Mouse (Mus musculus) lung, embryonic 14.5 days (tissue): ENCODE results near the gene Colec11. TPM values are rescaled to one million over a fixed set of nuclear protein-coding genes. Genes with fewer than 3 reads are reported as not detected.

ENCODE experiments used
- ATAC-seq: fragments of 200-750 bp; cut with Nextera tagmentation; 2 replicates; pipeline ENCODE4 v1.8.0; 2017; ENCODE audit warnings: mild to moderate bottlenecking, moderate TSS enrichment, moderate library complexity; ENCODE audit not compliant: insufficient read depth
- DNase-seq: peaks from one replicate; pipeline ENCODE4 v3.0.0-alpha.2; 2015
- H3K27ac ChIP-seq: fragments of 300-500 bp; sonication (generic); 2 replicates; pipeline ENCODE4 v1.5.1; 2014; ENCODE audit warnings: low read depth, mild to moderate bottlenecking, moderate library complexity
- H3K27me3 ChIP-seq: fragments of 300-500 bp; sonication (generic); 2 replicates; pipeline ENCODE4 v1.6.1; 2014; ENCODE audit warnings: low read length, control low read depth; ENCODE audit not compliant: insufficient read depth
- H3K36me3 ChIP-seq: fragments of 300-500 bp; sonication (generic); 2 replicates; pipeline ENCODE4 v1.6.1; 2014; ENCODE audit warnings: control low read depth; ENCODE audit not compliant: insufficient read depth
- H3K4me1 ChIP-seq: fragments of 300-500 bp; sonication (generic); 2 replicates; pipeline ENCODE4 v1.6.1; 2014; ENCODE audit warnings: antibody characterized with exemption, control low read depth; ENCODE audit not compliant: insufficient read depth
- H3K4me2 ChIP-seq: fragments of 300-500 bp; sonication (generic); 2 replicates; pipeline ENCODE4 v1.6.1; 2014; ENCODE audit warnings: mild to moderate bottlenecking
- H3K4me3 ChIP-seq: fragments of 300-500 bp; sonication (generic); 2 replicates; pipeline ENCODE4 v1.5.1; 2014; ENCODE audit warnings: low read depth, low read length
- H3K9ac ChIP-seq: fragments of 300-500 bp; sonication (generic); 2 replicates; pipeline ENCODE4 v1.6.1; 2014
- H3K9me3 ChIP-seq: fragments of 300-500 bp; sonication (generic); 2 replicates; pipeline ENCODE4 v1.6.1; 2016; ENCODE audit warnings: low read depth, low read length, control low read depth
- CTCF ChIP-seq: IDR thresholded peaks from 2 replicates; pipeline ENCODE4 v1.5.1; 2016; ENCODE audit warnings: antibody characterized with exemption, low read depth
- WGBS: fragments of 180-500 bp; shearing (Covaris S2); extraction: QIAGEN DNeasy Blood & Tissue Kit; methylation state at CpG from one replicate; pipeline ENCODE4 v1.1.7; 2014; 5-methylcytosine and 5-hydroxymethylcytosine counted together
- polyA plus RNA-seq: library from polyadenylated mRNA; unstranded; fragments of >200 nt; fragmentation: Nextera tagmentation; extraction: Ambion mirVana; gene quantifications from 2 replicates; pipeline ENCODE4 v1.2.1, GENCODE M21; 2014

The Colec11 gene
- polyA plus RNA-seq = 2.6 and 3.4 TPM in 2 replicates

DNA sequence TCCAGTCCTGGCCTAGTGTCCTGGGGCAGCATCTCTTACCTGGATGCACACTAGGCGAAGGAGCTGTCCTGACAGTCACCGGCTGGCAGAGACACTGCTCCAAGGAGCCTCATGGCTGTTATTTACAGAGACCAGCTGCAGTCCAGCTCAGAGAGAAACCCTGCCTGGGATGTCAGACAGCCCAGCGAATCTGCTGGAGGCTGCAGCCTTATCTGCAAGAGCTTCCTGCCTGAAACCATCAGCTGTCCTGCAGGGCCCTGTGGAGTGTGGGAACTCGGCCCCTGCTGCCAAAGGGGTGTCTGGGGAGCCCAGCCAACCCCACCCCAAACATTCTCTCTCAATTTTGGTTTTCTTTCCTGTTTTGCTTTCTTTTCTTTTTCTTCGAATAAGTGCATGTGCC, at the start of gene Colec11:
Gene Colec11 (minus strand): TSS at position 183 of the 400 bp plus-strand sequence.
- Histone ChIP-seq H3K9me3 (no peaks in the 10 kb centered on the region), H3K9ac (no peak within 1 kb of the TSS), H3K4me2 (peak within 1 kb of the TSS; percentile 16; the same call in 1 of the 2 replicates), H3K27ac (peak within 1 kb of the TSS; percentile 58; the same call in 1 of the 2 replicates), H3K36me3 (peaks cover 3% of the 10 kb centered on the region; the same call in 1 of the 2 replicates), H3K4me1 (peaks cover 7% of the 10 kb centered on the region; the same call in 1 of the 2 replicates), H3K27me3 (no peaks in the 10 kb centered on the region), H3K4me3 (no peak within 1 kb of the TSS)
- ATAC-seq = peak; percentile 75
- peak; percentile 80 for DNase-seq
- WGBS = 14% methylated on average over 5 of the region's 5 CpGs
- no peak for TF ChIP-seq CTCF

DNA sequence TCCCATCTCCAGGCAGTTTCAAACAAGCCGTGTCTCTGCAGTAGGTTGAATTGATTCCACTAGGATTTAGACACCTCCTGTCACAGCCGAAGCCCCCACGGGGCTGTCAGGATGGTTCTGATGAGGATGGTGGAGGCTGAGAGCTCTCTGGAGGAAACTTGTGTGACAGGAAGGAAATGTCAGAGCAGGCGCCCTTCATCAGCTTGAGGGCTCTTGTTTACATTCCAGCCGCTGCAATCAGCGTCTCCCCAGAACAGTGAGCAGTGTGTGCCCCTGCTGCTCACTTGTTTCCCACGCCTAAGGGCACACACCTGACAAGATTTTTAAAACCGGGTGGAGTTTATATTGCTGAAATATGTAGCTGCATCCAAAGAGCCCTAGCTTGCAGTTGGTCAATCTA, 44.1 kb upstream of the Colec11 start:
- 5% methylated on average over 8 of the region's 8 CpGs for WGBS
- H3K36me3 ChIP-seq = no peaks in the 10 kb centered on the region
- H3K9ac ChIP-seq = no peak overlapping the region; the same call in 1 of the 2 replicates
- DNase-seq (peak; percentile 65), ATAC-seq (peak; percentile 67; the same call in 1 of the 2 replicates)
- no peak for TF ChIP-seq CTCF
- H3K4me1 ChIP-seq = peaks cover 9% of the 10 kb centered on the region; the same call in 1 of the 2 replicates
- H3K4me2 ChIP-seq = no peak overlapping the region; the same call in 1 of the 2 replicates
- no peak overlapping the region for H3K27ac ChIP-seq
- H3K27me3 ChIP-seq = no peaks in the 10 kb centered on the region
- no peaks in the 10 kb centered on the region for H3K9me3 ChIP-seq
- no peak overlapping the region for H3K4me3 ChIP-seq

DNA sequence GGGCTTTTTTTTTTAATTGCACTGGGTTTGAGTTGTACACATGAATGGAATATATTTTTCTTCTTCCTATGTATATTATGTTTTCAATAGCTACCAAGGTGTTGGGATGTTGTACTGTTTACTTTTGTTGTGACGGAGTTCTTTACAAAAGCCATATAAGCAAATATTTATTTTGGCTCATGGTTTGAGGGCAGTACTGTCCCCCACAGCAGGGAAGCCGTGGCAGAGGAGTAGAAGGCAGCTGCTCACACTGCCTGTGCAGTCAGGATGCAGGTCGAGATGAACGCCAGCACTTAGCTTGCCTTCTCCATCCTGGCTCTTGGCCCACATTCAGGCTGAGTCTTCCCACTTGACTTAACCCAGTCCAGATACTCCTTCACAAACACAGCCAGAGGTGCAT, 43.6 kb upstream of the Colec11 start:
- no peaks in the 10 kb centered on the region for H3K9me3 ChIP-seq
- ATAC-seq (peak; percentile 31; the same call in 1 of the 2 replicates), DNase-seq (no peak)
- H3K4me1 ChIP-seq = peaks cover 9% of the 10 kb centered on the region; the same call in 1 of the 2 replicates
- H3K27me3 ChIP-seq = no peaks in the 10 kb centered on the region
- H3K36me3 ChIP-seq = no peaks in the 10 kb centered on the region
- no peak overlapping the region for H3K4me3 ChIP-seq
- no peak overlapping the region for H3K27ac ChIP-seq
- no peak overlapping the region for H3K9ac ChIP-seq
- 27% methylated on average over 4 of the region's 4 CpGs for WGBS
- no peak for TF ChIP-seq CTCF
- no peak overlapping the region for H3K4me2 ChIP-seq

DNA sequence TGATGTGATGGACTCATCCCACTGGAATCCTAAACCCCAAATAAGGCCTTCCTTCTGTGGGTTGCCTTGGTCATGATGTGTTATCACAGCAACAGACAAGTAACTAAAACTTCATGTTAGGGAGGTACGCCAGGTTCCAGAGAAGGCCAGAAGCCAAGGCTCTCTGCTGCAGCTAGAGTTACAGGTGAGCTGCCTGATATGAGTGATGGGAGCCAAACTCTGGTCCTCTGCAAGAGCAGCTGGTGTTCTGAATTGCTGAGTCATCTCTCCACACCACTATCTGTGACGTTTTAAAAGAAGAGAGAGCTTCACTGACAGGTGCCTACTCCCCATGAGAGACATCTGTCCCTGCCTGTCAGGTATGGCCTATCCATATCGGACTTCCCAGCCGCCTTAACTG, 39.5 kb upstream of the Colec11 start:
- H3K36me3 ChIP-seq = peaks cover 31% of the 10 kb centered on the region
- DNase-seq = no peak
- H3K4me1 ChIP-seq = peaks cover 7% of the 10 kb centered on the region; the same call in 1 of the 2 replicates
- no peaks in the 10 kb centered on the region for H3K27me3 ChIP-seq
- H3K9me3 ChIP-seq = no peaks in the 10 kb centered on the region
- no peak overlapping the region for H3K4me3 ChIP-seq
- 83% methylated on average over 4 of the region's 4 CpGs for WGBS
- no peak overlapping the region for H3K4me2 ChIP-seq
- ATAC-seq = no peak
- H3K9ac ChIP-seq = no peak overlapping the region
- TF ChIP-seq CTCF = no peak
- no peak overlapping the region for H3K27ac ChIP-seq

DNA sequence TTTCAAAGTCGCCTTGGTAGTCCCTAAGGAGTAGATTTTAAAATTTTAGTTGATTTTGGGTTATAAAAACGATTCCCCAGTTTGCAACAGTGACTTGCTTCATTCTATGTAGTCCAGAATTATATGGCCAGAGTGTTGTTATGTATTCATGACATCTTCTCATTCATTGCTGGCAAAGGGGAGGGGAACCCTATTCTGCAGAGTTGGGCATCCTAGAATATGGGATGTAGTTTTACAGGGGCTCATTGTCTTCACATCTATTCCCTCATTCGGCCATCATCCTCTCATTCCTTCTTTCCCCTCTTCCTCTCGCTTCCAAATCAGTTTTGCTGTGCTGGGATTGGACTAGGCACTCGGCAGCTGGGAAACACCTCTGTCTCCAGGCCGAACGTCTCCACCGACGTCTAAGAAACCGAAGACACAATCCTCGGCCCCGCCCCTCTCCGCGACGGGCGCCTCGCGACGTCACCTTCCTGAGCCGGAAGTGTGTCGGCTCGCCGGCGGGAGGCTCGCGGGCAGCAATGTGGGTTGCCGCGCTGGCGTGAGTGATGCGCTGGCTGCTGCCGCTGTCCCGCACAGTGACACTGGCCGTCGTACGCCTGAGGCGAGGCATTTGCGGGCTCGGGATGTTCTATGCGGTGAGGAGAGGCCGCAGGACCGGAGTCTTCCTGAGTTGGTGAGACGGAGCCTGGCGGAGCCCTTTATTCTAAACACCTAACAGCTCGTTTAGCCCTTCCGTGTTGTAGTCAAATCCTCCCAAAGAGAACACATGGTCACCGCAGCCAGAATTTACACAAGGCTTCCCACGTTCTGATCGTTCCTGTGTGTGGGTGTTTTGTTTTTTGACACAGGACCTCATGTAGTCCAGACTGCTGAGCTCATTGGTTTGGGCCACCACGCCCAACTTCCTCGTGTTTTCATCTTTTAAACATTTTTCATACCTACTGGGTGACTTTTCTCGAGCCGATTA, 26.2 kb upstream of the Colec11 start, which contains the start of gene Rnaseh1:
Gene Rnaseh1 (plus strand): TSS at position 462 of the 970 bp plus-strand sequence.
- no peaks in the 10 kb centered on the region for H3K9me3 ChIP-seq
- DNase-seq = peak; percentile 96
- H3K4me3 ChIP-seq = peak within 1 kb of the TSS; percentile 85
- no peak for TF ChIP-seq CTCF
- peak within 1 kb of the TSS; percentile 63 for H3K27ac ChIP-seq
- H3K36me3 ChIP-seq = peaks cover 12% of the 10 kb centered on the region
- peak within 1 kb of the TSS; percentile 85 for H3K4me2 ChIP-seq
- 0 out of 2 replicates have a peak, but pooled peaks cover 5% of the 10 kb centered on the region for H3K4me1 ChIP-seq
- WGBS = 2% methylated on average over 51 of the region's 52 CpGs
- peak within 1 kb of the TSS; percentile 73 for H3K9ac ChIP-seq
- H3K27me3 ChIP-seq = no peaks in the 10 kb centered on the region
- ATAC-seq = peak; percentile 95

DNA sequence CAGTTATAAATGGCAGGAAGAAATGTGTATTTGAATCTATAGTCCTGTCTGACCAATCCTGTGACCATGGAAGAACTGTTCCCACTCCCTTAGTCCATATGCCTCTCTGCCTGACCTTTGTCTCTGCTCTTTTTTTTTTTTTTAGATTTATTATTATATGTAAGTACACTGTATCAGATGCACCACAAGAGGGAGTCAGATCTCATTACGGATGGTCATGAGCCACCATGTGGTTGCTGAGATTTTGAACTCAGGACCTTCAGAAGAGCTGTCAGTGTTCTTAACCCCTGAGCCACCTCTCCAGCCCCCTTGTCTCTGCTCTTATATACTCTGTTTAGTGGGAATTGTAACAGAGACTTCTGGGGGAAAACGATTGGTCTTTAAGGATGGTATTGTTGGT, 15.6 kb upstream of the Colec11 start:
- H3K4me3 ChIP-seq = no peak overlapping the region
- no peaks in the 10 kb centered on the region for H3K27me3 ChIP-seq
- DNase-seq (no peak), ATAC-seq (no peak)
- H3K27ac ChIP-seq = no peak overlapping the region
- peaks cover 2% of the 10 kb centered on the region; the same call in 1 of the 2 replicates for H3K4me1 ChIP-seq
- no peaks in the 10 kb centered on the region for H3K9me3 ChIP-seq
- H3K36me3 ChIP-seq = peaks cover 11% of the 10 kb centered on the region
- no peak overlapping the region for H3K9ac ChIP-seq
- no peak; the same call in 1 of the 2 replicates for TF ChIP-seq CTCF
- 66% methylated on average over 2 of the region's 2 CpGs for WGBS
- H3K4me2 ChIP-seq = no peak overlapping the region

DNA sequence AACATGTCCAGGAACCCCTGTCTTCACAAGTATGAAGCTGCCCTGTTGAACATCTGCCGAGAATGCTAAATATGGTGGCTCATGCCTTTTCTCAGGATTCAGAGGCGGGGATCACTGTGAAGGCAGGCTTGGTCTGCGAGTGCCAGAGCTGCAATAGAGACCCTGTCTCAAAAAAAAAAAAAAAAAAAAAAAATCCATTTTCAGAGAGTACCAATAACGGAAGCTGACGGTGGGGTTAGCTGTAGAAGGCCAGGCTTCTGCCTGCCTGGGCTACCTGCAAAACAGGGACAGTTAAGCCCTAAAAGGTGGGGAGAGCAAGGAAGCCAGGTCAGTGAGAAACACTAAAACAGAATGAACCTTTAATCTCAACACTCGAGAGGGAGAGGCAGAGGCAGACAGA, 13.4 kb upstream of the Colec11 start:
- Histone ChIP-seq H3K4me2 (peak overlapping the region; percentile 90), H3K27me3 (no peaks in the 10 kb centered on the region)
- 81% methylated on average over 6 of the region's 6 CpGs for WGBS

More for the DNA sequence above, 13.4 kb upstream of the Colec11 start:
- Histone ChIP-seq H3K9me3 (no peaks in the 10 kb centered on the region), H3K27ac (no peak overlapping the region), H3K4me3 (peak overlapping the region; percentile 86), H3K36me3 (peaks cover 34% of the 10 kb centered on the region), H3K9ac (no peak overlapping the region; the same call in 1 of the 2 replicates), H3K4me1 (peaks cover 2% of the 10 kb centered on the region; the same call in 1 of the 2 replicates)
- TF ChIP-seq CTCF = no peak
- DNase-seq (no peak), ATAC-seq (no peak)
